Mouse (Mus musculus) thymus, adult 2 months (tissue): ENCODE results near the gene Ppt2. TPM values are rescaled to one million over a fixed set of nuclear protein-coding genes. Genes with fewer than 3 reads are reported as not detected.
A peak's percentile ranks its signal among the peaks of the same experiment; 100 is the strongest.

Experiments
- DNase-seq: peaks from one replicate; pipeline ENCODE4 v3.0.0; 2021
- H3K27ac ChIP-seq: fragments of 200-500 bp; 2 replicates; pipeline ENCODE4 v1.5.1; 2012; ENCODE audit warnings: low read length, control low read depth; ENCODE audit not compliant: control insufficient read depth, insufficient read depth
- H3K27me3 ChIP-seq: fragments of 200-500 bp; 2 replicates; pipeline ENCODE4 v1.6.1; 2012; ENCODE audit warnings: mild to moderate bottlenecking, low read length, moderate library complexity, mixed read lengths; ENCODE audit not compliant: control insufficient read depth, insufficient read depth
- H3K36me3 ChIP-seq: fragments of 200-500 bp; 2 replicates; pipeline ENCODE4 v1.6.1; 2012; ENCODE audit warnings: mild to moderate bottlenecking, low read length, moderate library complexity; ENCODE audit not compliant: control insufficient read depth, insufficient read depth
- H3K4me1 ChIP-seq: fragments of 200-500 bp; replicated peaks from 2 replicates; pipeline ENCODE4 v1.6.1; 2012; ENCODE audit warnings: low read length; ENCODE audit not compliant: control insufficient read depth, insufficient read depth
- H3K4me3 ChIP-seq: fragments of 200-500 bp; 2 replicates; pipeline ENCODE4 v1.5.1; 2012; ENCODE audit warnings: mild to moderate bottlenecking, low read length, control low read depth, moderate library complexity; ENCODE audit not compliant: control insufficient read depth, insufficient read depth
- CTCF ChIP-seq: fragments of 200-500 bp; IDR thresholded peaks from 2 replicates; pipeline ENCODE4 v1.5.1; 2012; ENCODE audit warnings: mild to moderate bottlenecking, control low read depth, low read length, moderate library complexity, borderline replicate concordance; ENCODE audit not compliant: control insufficient read depth, poor library complexity, insufficient read depth; ENCODE audit errors: extremely low read depth
- POLR2A ChIP-seq: fragments of 200-500 bp; IDR thresholded peaks from 2 replicates; pipeline ENCODE4 v1.6.1; 2012; ENCODE audit warnings: mild to moderate bottlenecking, low read length, control low read depth, moderate library complexity; ENCODE audit not compliant: control insufficient read depth, poor library complexity, insufficient read depth; ENCODE audit errors: extremely low read depth
- WGBS: fragments of 180-500 bp; shearing (Covaris S2); methylation state at CpG from one replicate; pipeline ENCODE4 v1.1.7; 2018; 5-methylcytosine and 5-hydroxymethylcytosine counted together
- polyA plus RNA-seq: library from polyadenylated mRNA; depleted of rRNA; stranded (reverse); fragments of >200 nt; gene quantifications from 2 replicates; pipeline ENCODE4 v1.2.3, GENCODE M21; 2012

The Ppt2 gene
- polyA plus RNA-seq, 1 experiment = 120 TPM

DNA sequence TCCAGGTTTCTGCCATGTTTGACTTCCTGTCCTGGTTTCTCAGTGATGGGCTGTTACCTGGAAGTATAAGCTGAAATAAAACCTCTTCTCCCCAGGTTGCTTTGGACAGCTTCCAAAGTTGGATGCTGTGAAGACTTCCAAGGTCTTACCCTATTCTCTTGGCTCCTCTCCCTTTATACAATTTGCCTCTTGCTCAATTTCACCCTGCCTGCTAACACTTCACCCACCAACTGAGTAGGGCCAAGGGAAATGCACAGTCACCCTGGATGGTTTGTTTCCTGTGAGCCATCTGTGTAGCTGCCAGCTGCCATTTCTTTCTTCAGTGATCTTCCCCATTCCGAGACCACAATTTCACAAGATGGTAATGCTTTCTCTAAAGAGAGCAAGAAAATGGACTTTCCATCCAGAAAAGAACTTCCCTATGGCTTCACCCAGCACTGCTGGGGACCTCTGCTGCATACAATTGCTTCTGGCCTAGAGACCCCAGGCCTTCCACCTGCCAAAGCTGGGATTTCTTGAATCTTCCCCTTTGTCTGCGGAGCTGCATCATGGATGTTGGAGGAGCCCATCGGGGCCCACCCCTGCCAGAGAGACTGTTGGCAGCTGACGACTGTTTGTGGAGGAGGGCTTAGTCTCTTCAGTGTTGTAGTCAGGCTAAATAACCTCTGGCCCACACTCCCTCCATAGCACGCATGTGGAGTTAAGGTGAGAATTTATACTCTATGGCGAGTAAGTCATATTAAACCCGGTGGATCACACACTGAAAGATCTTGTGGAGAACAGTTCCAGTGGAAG, 11.3 kb upstream of the Ppt2 start:
- 79% methylated on average over 7 of the region's 7 CpGs for WGBS
- Histone ChIP-seq H3K4me3 (no peak overlapping the region), H3K27ac (peak overlapping the region; percentile 55; the same call in 1 of the 2 replicates), H3K4me1 (peaks cover 6% of the 10 kb centered on the region; the same call in 1 of the 2 replicates), H3K27me3 (no peaks in the 10 kb centered on the region), H3K36me3 (no peaks in the 10 kb centered on the region)
- DNase-seq = no peak
- no peak for TF ChIP-seq POLR2A

DNA sequence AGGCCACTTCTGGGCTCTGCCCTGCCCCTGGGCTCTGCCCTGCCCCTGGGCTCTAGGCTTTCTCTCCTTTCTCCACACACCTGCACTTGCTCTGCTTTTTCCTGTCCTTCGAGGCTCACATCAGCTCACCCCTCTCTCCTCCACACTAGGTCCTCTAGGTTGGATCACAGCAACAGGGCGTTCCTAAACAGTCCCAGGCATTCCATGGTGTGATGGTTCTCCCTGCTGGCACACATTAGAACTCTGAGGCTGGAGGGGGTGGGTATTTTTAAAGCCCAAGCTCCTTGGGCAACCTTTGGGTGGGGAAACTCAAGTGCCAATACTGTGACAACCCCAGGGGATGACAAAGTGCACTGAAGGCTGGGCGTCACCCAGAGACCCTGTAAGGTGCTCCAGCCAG, 9.1 kb upstream of the Ppt2 start:
- TF ChIP-seq POLR2A = no peak
- no peak for TF ChIP-seq CTCF
- H3K4me1 ChIP-seq = peaks cover 12% of the 10 kb centered on the region; the same call in 1 of the 2 replicates
- no peaks in the 10 kb centered on the region for H3K27me3 ChIP-seq
- DNase-seq = no peak
- H3K27ac ChIP-seq = peak overlapping the region; percentile 15; the same call in 1 of the 2 replicates
- H3K36me3 ChIP-seq = no peaks in the 10 kb centered on the region
- no peak overlapping the region for H3K4me3 ChIP-seq
- WGBS = 76% methylated on average over 3 of the region's 3 CpGs

DNA sequence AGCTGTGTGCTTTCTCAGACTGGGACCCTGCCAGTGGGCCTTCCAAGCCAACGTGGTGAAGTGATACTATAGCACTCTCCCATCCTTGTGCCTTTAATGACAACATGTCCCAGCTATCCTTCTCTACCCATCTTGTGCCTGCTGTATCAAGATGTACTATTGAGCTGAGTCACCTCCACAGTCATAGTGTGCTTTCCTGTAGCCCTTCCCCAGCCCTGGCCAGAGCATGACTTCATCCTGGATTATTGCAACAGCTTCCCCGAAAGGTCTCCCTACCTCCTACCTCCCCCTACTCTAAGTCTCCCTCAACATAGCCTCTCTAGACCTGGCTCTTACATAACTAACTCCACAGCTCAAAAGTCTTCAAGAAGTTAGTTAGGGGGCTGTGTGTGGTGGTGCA, 7.4 kb upstream of the Ppt2 start:
- no peak for DNase-seq
- no peak overlapping the region for H3K4me3 ChIP-seq
- peaks cover 20% of the 10 kb centered on the region for H3K4me1 ChIP-seq
- H3K27me3 ChIP-seq = no peaks in the 10 kb centered on the region
- WGBS = 93% methylated on average over 2 of the region's 2 CpGs
- H3K36me3 ChIP-seq = no peaks in the 10 kb centered on the region
- no peak overlapping the region for H3K27ac ChIP-seq
- TF ChIP-seq CTCF (no peak), POLR2A (no peak)

DNA sequence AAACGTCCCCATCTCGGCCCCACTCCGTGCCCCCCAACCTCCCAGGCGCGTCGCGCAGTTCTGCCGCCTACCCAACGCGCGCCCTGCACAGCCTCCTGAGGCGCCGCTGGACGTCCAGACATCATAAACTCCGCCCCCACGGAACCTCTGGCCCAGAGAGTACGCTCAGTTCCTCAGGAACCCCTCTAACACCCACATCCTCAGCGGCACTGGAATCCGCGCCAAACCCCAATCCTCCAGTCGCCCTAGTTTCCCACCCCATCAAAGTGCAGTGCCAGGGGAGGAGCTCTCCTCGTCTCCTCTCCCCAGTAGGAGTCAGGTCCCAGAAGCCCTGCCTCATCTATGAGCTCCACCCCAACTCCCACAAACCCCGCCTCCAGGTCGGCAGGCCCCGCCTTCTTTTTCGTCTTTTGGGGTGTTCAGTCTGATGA, 4.0 kb upstream of the Ppt2 start:
- TF ChIP-seq CTCF (no peak), POLR2A (peak; percentile 63)
- H3K4me3 ChIP-seq = peak overlapping the region; percentile 97
- peak; percentile 88 for DNase-seq
- H3K27ac ChIP-seq = peak overlapping the region; percentile 5; the same call in 1 of the 2 replicates
- H3K27me3 ChIP-seq = no peaks in the 10 kb centered on the region
- peaks cover 30% of the 10 kb centered on the region for H3K4me1 ChIP-seq
- no peaks in the 10 kb centered on the region for H3K36me3 ChIP-seq
- 1% methylated on average over 26 of the region's 26 CpGs for WGBS

DNA sequence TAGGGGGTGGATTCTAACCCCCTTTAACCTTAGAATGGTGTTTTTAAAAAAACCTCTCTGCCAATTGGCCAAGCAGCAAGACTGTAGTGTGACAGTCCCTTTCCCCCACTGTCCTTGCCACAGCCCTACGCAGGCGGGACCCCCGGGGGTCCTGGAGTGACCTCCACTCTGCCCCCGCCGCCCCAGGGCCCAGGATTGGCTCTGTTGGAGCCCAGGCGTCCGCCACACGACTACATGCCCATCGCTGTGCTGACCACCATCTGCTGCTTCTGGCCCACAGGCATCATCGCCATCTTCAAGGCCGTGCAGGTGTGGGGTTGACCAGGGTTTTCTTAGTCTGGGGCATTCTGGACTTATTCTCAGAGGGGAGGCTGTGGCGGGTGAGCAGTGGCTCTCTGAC, 3.3 kb upstream of the Ppt2 start:
- Histone ChIP-seq H3K27ac (peak overlapping the region; percentile 95), H3K4me1 (peaks cover 33% of the 10 kb centered on the region), H3K36me3 (no peaks in the 10 kb centered on the region), H3K27me3 (no peaks in the 10 kb centered on the region), H3K4me3 (peak overlapping the region; percentile 97)
- DNase-seq = no peak
- WGBS = 25% methylated on average over 12 of the region's 12 CpGs
- TF ChIP-seq CTCF (no peak), POLR2A (no peak)

DNA sequence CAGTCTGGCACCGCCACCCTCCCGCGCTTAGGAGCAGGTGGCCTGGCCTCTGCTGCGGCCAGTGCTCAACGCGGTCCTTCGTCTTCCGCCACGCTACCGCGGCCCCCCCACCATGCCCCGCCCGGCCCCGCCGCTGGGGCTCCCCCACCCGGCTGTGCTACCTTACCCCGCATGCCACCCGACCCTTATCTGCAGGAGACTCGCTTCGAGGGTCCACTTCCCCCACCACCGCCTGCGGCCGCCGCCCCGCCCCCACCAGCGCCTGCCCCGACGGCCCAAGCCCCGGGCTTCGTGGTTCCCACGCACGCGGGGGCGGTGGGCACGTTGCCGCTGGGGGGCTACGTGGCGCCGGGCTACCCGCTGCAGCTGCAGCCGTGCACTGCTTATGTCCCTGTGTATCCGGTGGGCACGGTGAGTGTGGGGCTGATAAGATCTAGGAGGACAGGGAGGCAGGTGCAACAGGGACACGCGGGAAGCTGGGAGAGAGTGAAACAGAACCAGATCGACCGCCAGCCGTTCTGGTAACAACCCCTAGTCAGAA, 2.5 kb upstream of the Ppt2 start:
- no peaks in the 10 kb centered on the region for H3K36me3 ChIP-seq
- H3K4me3 ChIP-seq = peak overlapping the region; percentile 97
- peak; percentile 71 for DNase-seq
- peak; percentile 47; the same call in 1 of the 2 replicates for TF ChIP-seq POLR2A
- 0 out of 2 replicates have a peak, but pooled peaks have one; percentile 32 for TF ChIP-seq CTCF
- under 1% methylated on average over 47 of the region's 48 CpGs for WGBS
- no peaks in the 10 kb centered on the region for H3K27me3 ChIP-seq
- peaks cover 40% of the 10 kb centered on the region for H3K4me1 ChIP-seq
- peak overlapping the region; percentile 95 for H3K27ac ChIP-seq
